In the genomic region with DNA sequence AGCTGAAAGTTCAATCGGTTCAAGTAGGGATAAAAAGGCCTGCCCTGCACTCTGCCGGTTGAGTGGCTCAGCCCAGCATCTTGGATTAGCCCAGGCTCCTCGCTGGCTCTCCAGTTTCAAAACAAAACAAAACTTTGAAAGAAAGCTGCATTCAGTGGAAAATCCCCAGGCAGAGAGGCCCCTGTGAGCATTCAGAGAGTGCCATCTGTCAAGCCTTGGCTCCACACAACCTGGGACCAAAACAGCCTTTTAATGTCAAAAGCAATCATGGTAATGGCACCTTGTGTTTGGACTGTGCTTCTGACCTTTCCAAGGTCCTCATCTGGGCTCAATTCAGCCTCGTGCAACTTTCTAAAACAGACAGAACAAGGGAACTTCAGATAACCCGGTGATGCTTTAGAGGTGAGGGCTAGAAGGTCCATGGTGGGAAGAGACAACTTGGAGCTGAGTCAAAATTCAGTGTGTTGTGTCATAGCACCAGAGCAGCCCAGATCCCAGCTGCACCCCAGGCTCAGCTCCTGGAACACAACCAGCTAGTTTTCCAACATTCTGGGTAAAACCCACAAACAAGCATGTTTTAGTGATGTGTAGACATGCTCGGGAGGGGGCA, we compare ENCODE assay signal across 12 mouse cellular contexts. TPM values are rescaled to one million over a fixed set of nuclear protein-coding genes. Genes with fewer than 3 reads are reported as not detected.
DNase-seq lines count a peak whose midpoint lies in the region; ATAC-seq lines count a peak whose summit lies in the region.
"Had no signal": no experiment of that assay in that cellular context is flagged by ENCODE, and none has a peak within 500 bp of the region (broad histone marks: within the 10 kb centered on the region; RNA-seq: fewer than 3 reads in every experiment).

No protein-coding gene starts in this region.

- no peak for DNase-seq in cerebellum, postnatal 14 days
- no peak for DNase-seq in limb, embryonic 10.5 days (ENCODE audit: low spot score)
- peak; percentile 63 for DNase-seq in cerebellum, adult 9-11 months
- DNase-seq in layer of hippocampus, adult 9-11 months = peak; percentile 54
- DNase-seq in gastrocnemius, adult 18-20 months (ENCODE audit: low spot score) = no peak
- DNase-seq in hindbrain, embryonic 14.5 days (ENCODE audit: low spot score) = no peak
- DNase-seq: adrenal gland, postnatal 10 days; gastrocnemius, postnatal 25 days; thymus, adult 2 months had no signal

- H3K4me1 ChIP-seq in limb, embryonic 12.5 days (replicated peaks) = peaks cover 2% of the 10 kb centered on the region; the same call in 1 of the 2 replicates
- H3K4me1 ChIP-seq in limb, embryonic 10.5 days = peaks cover 12% of the 10 kb centered on the region; the same call in 1 of the 2 replicates
- H3K4me1 ChIP-seq in hindbrain, embryonic 14.5 days (replicated peaks; ENCODE audit: control insufficient read depth, insufficient read depth, low read length) = no peaks in the 10 kb centered on the region

- no peaks in the 10 kb centered on the region for H3K9me3 ChIP-seq in limb, embryonic 12.5 days
- H3K9me3 ChIP-seq in limb, embryonic 10.5 days (replicated peaks) = no peaks in the 10 kb centered on the region
- H3K9me3 ChIP-seq in hindbrain, embryonic 14.5 days (ENCODE audit: control insufficient read depth, low read length) = no peaks in the 10 kb centered on the region

- H3K9ac ChIP-seq in limb, embryonic 12.5 days (replicated peaks) = no peak overlapping the region
- no peak overlapping the region for H3K9ac ChIP-seq in hindbrain, embryonic 14.5 days

- no peaks in the 10 kb centered on the region for H3K36me3 ChIP-seq in limb, embryonic 12.5 days
- no peaks in the 10 kb centered on the region for H3K36me3 ChIP-seq in limb, embryonic 10.5 days
- H3K36me3 ChIP-seq in hindbrain, embryonic 14.5 days (replicated peaks; ENCODE audit: control insufficient read depth, insufficient read depth) = no peaks in the 10 kb centered on the region

- 0 out of 2 replicates have a peak overlapping the region, but pooled peaks have one; percentile 4 for H3K27ac ChIP-seq in limb, embryonic 12.5 days
- no peak overlapping the region for H3K27ac ChIP-seq in limb, embryonic 10.5 days
- H3K27ac ChIP-seq in hindbrain, embryonic 14.5 days = no peak overlapping the region

- ATAC-seq in cerebellum, adult (ENCODE audit: insufficient number of reproducible peaks, low FRiP score, low TSS enrichment) = peak; percentile 81
- no peak for ATAC-seq in limb, embryonic 12.5 days (ENCODE audit: insufficient number of reproducible peaks, insufficient read depth, low FRiP score, low TSS enrichment, low read depth)
- ATAC-seq in hindbrain, embryonic 14.5 days (ENCODE audit: low FRiP score) = no peak
- ATAC-seq: intestine, postnatal 0 days had no signal

- WGBS in limb, embryonic 12.5 days = 40% methylated on average over 6 of the region's 6 CpGs
- WGBS in limb, embryonic 10.5 days = 42% methylated on average over 6 of the region's 6 CpGs
- WGBS in hindbrain, embryonic 14.5 days = 34% methylated on average over 6 of the region's 6 CpGs

- no peak overlapping the region for H3K4me3 ChIP-seq in limb, embryonic 12.5 days (replicated peaks)
- no peak overlapping the region for H3K4me3 ChIP-seq in limb, embryonic 10.5 days
- H3K4me3 ChIP-seq in hindbrain, embryonic 14.5 days (replicated peaks; ENCODE audit: low read length) = no peak overlapping the region

- no peak overlapping the region for H3K4me2 ChIP-seq in limb, embryonic 12.5 days
- no peak overlapping the region for H3K4me2 ChIP-seq in hindbrain, embryonic 14.5 days (replicated peaks)

- no peaks in the 10 kb centered on the region for H3K27me3 ChIP-seq in limb, embryonic 12.5 days
- H3K27me3 ChIP-seq in limb, embryonic 10.5 days (ENCODE audit: low read depth, poor library complexity, severe bottlenecking) = no peaks in the 10 kb centered on the region
- H3K27me3 ChIP-seq in hindbrain, embryonic 14.5 days (ENCODE audit: control insufficient read depth, insufficient read depth, low read length) = no peaks in the 10 kb centered on the region

RNA-seq across cellular contexts. Expression of gene Nuak1, which starts 27.3 kb away (rescaled TPM):
- 2.6 and 3.3 TPM in 2 replicates for polyA plus RNA-seq in limb, embryonic 12.5 days (2016; fragmentation: Nextera tagmentation; extraction: Ambion mirVana)
- polyA plus RNA-seq in limb, embryonic 10.5 days (2016; fragmentation: Nextera tagmentation; extraction: Ambion mirVana) = 0.69 and 1.2 TPM in 2 replicates
- total RNA-seq in gastrocnemius, adult 18-20 months (2021) = 10 to 100 TPM; 25.0 to 28.4 TPM
- 4.9 TPM in 2 replicates for polyA plus RNA-seq in hindbrain, embryonic 14.5 days (2014; fragmentation: Nextera tagmentation; extraction: Ambion mirVana)

Comparison
In these comparisons a context has a peak if more than half of its experiments do, and no peak if none do; other contexts are left out.
1. DNase-seq: peak in cerebellum, adult 9-11 months (single experiment) and layer of hippocampus, adult 9-11 months (single experiment); none in cerebellum, postnatal 14 days (0 of 2), limb, embryonic 10.5 days (single experiment), gastrocnemius, adult 18-20 months (single experiment) and hindbrain, embryonic 14.5 days (single experiment).